Mouse (Mus musculus) heart, postnatal 0 days (tissue): Measurements from ENCODE around the gene Nhp2.

ENCODE experiments used
- CTCF ChIP-seq: IDR thresholded peaks from 2 replicates; pipeline ENCODE4 v1.5.1; 2016; ENCODE audit warnings: antibody characterized with exemption, control low read depth, low read depth
- EP300 ChIP-seq: IDR thresholded peaks from 2 replicates; pipeline ENCODE4 v1.6.1; 2016; ENCODE audit warnings: antibody characterized with exemption, low read depth

- TF ChIP-seq CTCF (no peak), EP300 (no peak)
These were observed 41.9 kb upstream of the Nhp2 start for GRCm38 (mm10) chr11:51577587-51577986.
